Mouse (Mus musculus): ENCODE data around the gene Ccdc157. TPM values are rescaled to one million over a fixed set of nuclear protein-coding genes. Genes with fewer than 3 reads are reported as not detected.

Ccdc157 gene
- polyA plus RNA-seq, 1 experiment from 2014 or later = 5.7 TPM

- peaks cover 11% of the 10 kb centered on the region; the same call in 1 of the 2 replicates for H3K4me1 ChIP-seq (ENCODE audit: control insufficient read depth, insufficient read depth, low read length)
- H3K27ac ChIP-seq (ENCODE audit: low read length) = no peak overlapping the region
- no peak overlapping the region for H3K4me3 ChIP-seq (ENCODE audit: low read depth, low read length)
- 76% methylated on average over 7 of the region's 7 CpGs for WGBS
- no peak overlapping the region for H3K9ac ChIP-seq (replicated peaks; ENCODE audit: low read depth, low read length)
- H3K27me3 ChIP-seq (ENCODE audit: control insufficient read depth, insufficient read depth, low read length) = no peaks in the 10 kb centered on the region
- H3K9me3 ChIP-seq (ENCODE audit: control insufficient read depth, low read depth, low read length) = no peaks in the 10 kb centered on the region
- no peaks in the 10 kb centered on the region for H3K36me3 ChIP-seq (ENCODE audit: control insufficient read depth, insufficient read depth, low read length)
- H3K4me2 ChIP-seq (replicated peaks; ENCODE audit: low read depth, low read length) = no peak overlapping the region
- ATAC-seq (ENCODE audit: insufficient number of reproducible peaks, insufficient read depth, low FRiP score, low read depth) = no peak
These were observed 61.3 kb downstream of the Ccdc157 start for GRCm38 (mm10) chr11:4098816-4099215.

GRCm38 (mm10) chr11:4098120-4098519 is 62.0 kb downstream of the Ccdc157 start:
- H3K27me3 ChIP-seq (ENCODE audit: control insufficient read depth, insufficient read depth, low read length) = no peaks in the 10 kb centered on the region
- H3K4me3 ChIP-seq (ENCODE audit: low read depth, low read length) = no peak overlapping the region
- no peaks in the 10 kb centered on the region for H3K9me3 ChIP-seq (ENCODE audit: control insufficient read depth, low read depth, low read length)
- H3K4me1 ChIP-seq (ENCODE audit: control insufficient read depth, insufficient read depth, low read length) = peaks cover 11% of the 10 kb centered on the region; the same call in 1 of the 2 replicates
- no peak overlapping the region for H3K4me2 ChIP-seq (replicated peaks; ENCODE audit: low read depth, low read length)
- no peak overlapping the region for H3K27ac ChIP-seq (ENCODE audit: low read length)
- ATAC-seq (ENCODE audit: insufficient number of reproducible peaks, insufficient read depth, low FRiP score, low read depth) = no peak
- WGBS = 65% methylated on average over 8 of the region's 8 CpGs
- H3K36me3 ChIP-seq (ENCODE audit: control insufficient read depth, insufficient read depth, low read length) = no peaks in the 10 kb centered on the region
- H3K9ac ChIP-seq (replicated peaks; ENCODE audit: low read depth, low read length) = no peak overlapping the region

- peak overlapping the region; percentile 89 for H3K27ac ChIP-seq (ENCODE audit: low read length)
- H3K9ac ChIP-seq (replicated peaks; ENCODE audit: low read depth, low read length) = peak overlapping the region; percentile 67
- no peaks in the 10 kb centered on the region for H3K9me3 ChIP-seq (ENCODE audit: control insufficient read depth, low read depth, low read length)
- H3K4me2 ChIP-seq (replicated peaks; ENCODE audit: low read depth, low read length) = peak overlapping the region; percentile 80
- peak overlapping the region; percentile 50 for H3K4me3 ChIP-seq (ENCODE audit: low read depth, low read length)
- H3K27me3 ChIP-seq (ENCODE audit: control insufficient read depth, insufficient read depth, low read length) = no peaks in the 10 kb centered on the region
- H3K4me1 ChIP-seq (ENCODE audit: control insufficient read depth, insufficient read depth, low read length) = peaks cover 11% of the 10 kb centered on the region; the same call in 1 of the 2 replicates
- no peak for ATAC-seq (ENCODE audit: insufficient number of reproducible peaks, insufficient read depth, low FRiP score, low read depth)
- 32% methylated on average over 10 of the region's 10 CpGs for WGBS
- H3K36me3 ChIP-seq (ENCODE audit: control insufficient read depth, insufficient read depth, low read length) = no peaks in the 10 kb centered on the region
These were observed 62.9 kb downstream of the Ccdc157 start for GRCm38 (mm10) chr11:4097091-4097621.

GRCm38 (mm10) chr11:4096054-4096984 is 63.8 kb downstream of the Ccdc157 start:
- ATAC-seq (ENCODE audit: insufficient number of reproducible peaks, insufficient read depth, low FRiP score, low read depth) = peak; percentile 92
- Histone ChIP-seq H3K36me3 (ENCODE audit: control insufficient read depth, insufficient read depth, low read length) (no peaks in the 10 kb centered on the region; the same call in 1 of the 2 replicates), H3K9ac (replicated peaks; ENCODE audit: low read depth, low read length) (peak overlapping the region; percentile 67), H3K27me3 (ENCODE audit: control insufficient read depth, insufficient read depth, low read length) (no peaks in the 10 kb centered on the region), H3K27ac (ENCODE audit: low read length) (peak overlapping the region; percentile 89), H3K4me2 (replicated peaks; ENCODE audit: low read depth, low read length) (peak overlapping the region; percentile 80), H3K4me1 (ENCODE audit: control insufficient read depth, insufficient read depth, low read length) (peaks cover 11% of the 10 kb centered on the region; the same call in 1 of the 2 replicates), H3K4me3 (ENCODE audit: low read depth, low read length) (peak overlapping the region; percentile 50), H3K9me3 (ENCODE audit: control insufficient read depth, low read depth, low read length) (no peaks in the 10 kb centered on the region)
- 4% methylated on average over 45 of the region's 45 CpGs for WGBS

DNA sequence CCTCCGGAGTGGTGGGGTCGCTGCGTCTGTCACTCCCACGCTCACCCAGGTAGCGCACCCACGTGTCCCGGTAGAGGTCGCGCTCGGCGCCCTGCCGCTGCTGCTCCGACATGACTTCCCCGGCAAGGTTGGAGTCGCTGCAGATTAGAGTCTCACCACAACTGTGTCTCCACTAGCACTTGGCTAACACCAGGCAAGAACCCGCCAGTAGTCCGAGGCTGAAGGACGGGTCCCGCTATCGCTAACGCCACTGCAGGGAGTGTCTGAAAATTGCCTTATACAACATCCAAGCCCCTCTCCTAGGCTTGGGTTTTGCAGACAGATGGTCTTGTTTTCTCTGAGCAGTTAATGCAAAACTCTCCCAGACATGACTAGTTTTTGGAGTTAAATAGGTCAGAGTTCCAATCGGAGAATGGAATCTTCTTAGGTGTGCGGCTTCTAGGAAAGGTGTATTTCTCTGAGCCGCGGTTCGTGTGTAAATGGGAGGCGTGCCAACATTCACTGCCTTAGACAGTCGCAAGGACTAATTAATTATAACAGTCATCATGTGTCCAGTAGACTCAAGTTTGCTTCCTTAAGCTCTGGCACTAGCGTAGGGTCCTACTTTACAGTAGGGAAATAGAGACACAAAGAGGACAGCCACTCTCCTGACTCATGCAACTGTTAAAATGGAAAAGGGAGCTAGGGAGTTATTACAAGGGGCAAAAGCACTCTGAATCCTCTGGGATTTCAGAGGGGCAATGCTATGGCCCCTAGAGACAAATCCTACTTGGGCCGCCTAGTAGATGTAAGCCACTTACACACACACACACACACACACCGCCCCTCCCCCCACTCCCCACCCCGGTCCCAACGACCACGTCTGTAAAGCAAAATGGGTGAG is 64.7 kb downstream of the Ccdc157 start, which contains the start of gene Mtfp1:
Gene Mtfp1 (minus strand): TSS at position 275 of the 883 bp plus-strand sequence.
- Histone ChIP-seq H3K9me3 (ENCODE audit: control insufficient read depth, low read depth, low read length) (no peaks in the 10 kb centered on the region), H3K4me3 (ENCODE audit: low read depth, low read length) (peak within 1 kb of the TSS; percentile 57), H3K27me3 (ENCODE audit: control insufficient read depth, insufficient read depth, low read length) (no peaks in the 10 kb centered on the region), H3K4me1 (ENCODE audit: control insufficient read depth, insufficient read depth, low read length) (peaks cover 11% of the 10 kb centered on the region; the same call in 1 of the 2 replicates), H3K36me3 (ENCODE audit: control insufficient read depth, insufficient read depth, low read length) (peaks cover 4% of the 10 kb centered on the region; the same call in 1 of the 2 replicates), H3K9ac (replicated peaks; ENCODE audit: low read depth, low read length) (peak within 1 kb of the TSS; percentile 36), H3K27ac (ENCODE audit: low read length) (peak within 1 kb of the TSS; percentile 77), H3K4me2 (replicated peaks; ENCODE audit: low read depth, low read length) (peak within 1 kb of the TSS; percentile 80)
- ATAC-seq (ENCODE audit: insufficient number of reproducible peaks, insufficient read depth, low FRiP score, low read depth) = no peak
- 5% methylated on average over 34 of the region's 34 CpGs for WGBS

DNA sequence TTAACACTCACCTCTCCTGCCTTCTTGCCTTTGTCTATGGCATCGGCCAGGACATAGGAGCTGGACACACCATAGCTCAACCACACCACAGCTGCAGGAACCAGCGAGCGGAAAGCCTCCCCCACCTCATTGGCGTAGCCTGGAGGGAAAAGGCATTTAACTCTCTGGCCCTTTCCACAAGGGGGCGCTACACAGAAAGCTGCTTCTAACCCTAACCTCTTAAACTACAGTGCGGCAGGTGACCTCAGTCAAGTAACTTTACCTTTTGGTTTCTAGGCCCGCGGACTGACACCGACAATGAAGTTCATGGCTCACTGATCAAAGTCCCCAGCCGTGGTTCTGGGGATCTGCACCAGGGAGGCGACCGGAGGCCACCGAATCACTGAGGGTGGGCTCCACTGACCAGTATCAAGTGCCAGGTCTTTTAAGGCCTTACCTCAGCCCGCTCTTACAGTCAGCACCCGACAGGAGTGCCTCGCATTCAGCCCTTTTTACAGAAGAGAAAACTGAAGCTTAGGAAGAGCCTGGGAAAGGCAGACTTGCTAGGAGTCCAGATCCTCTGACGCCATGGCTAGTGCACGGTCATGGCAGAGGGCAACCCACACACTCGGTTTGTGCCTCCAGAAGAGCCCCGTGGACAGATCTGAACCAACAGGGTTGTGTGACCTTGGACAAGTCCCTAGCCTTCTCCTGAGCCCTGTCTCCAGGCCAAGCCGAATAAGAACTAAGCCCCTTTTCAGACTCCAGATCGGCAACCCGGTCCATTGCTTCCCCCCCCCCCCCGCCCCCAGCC is 65.5 kb downstream of the Ccdc157 start:
- H3K27me3 ChIP-seq (ENCODE audit: control insufficient read depth, insufficient read depth, low read length) = no peaks in the 10 kb centered on the region
- WGBS = 7% methylated on average over 23 of the region's 24 CpGs
- H3K4me2 ChIP-seq (replicated peaks; ENCODE audit: low read depth, low read length) = peak overlapping the region; percentile 80
- peaks cover 11% of the 10 kb centered on the region; the same call in 1 of the 2 replicates for H3K4me1 ChIP-seq (ENCODE audit: control insufficient read depth, insufficient read depth, low read length)
- 0 out of 2 replicates have a peak, but pooled peaks have one; percentile 10 for ATAC-seq (ENCODE audit: insufficient number of reproducible peaks, insufficient read depth, low FRiP score, low read depth)
- H3K9me3 ChIP-seq (ENCODE audit: control insufficient read depth, low read depth, low read length) = no peaks in the 10 kb centered on the region
- peak overlapping the region; percentile 77; the same call in 1 of the 2 replicates for H3K27ac ChIP-seq (ENCODE audit: low read length)
- H3K4me3 ChIP-seq (ENCODE audit: low read depth, low read length) = peak overlapping the region; percentile 57
- H3K9ac ChIP-seq (replicated peaks; ENCODE audit: low read depth, low read length) = peak overlapping the region; percentile 36
- peaks cover 4% of the 10 kb centered on the region; the same call in 1 of the 2 replicates for H3K36me3 ChIP-seq (ENCODE audit: control insufficient read depth, insufficient read depth, low read length)

DNA sequence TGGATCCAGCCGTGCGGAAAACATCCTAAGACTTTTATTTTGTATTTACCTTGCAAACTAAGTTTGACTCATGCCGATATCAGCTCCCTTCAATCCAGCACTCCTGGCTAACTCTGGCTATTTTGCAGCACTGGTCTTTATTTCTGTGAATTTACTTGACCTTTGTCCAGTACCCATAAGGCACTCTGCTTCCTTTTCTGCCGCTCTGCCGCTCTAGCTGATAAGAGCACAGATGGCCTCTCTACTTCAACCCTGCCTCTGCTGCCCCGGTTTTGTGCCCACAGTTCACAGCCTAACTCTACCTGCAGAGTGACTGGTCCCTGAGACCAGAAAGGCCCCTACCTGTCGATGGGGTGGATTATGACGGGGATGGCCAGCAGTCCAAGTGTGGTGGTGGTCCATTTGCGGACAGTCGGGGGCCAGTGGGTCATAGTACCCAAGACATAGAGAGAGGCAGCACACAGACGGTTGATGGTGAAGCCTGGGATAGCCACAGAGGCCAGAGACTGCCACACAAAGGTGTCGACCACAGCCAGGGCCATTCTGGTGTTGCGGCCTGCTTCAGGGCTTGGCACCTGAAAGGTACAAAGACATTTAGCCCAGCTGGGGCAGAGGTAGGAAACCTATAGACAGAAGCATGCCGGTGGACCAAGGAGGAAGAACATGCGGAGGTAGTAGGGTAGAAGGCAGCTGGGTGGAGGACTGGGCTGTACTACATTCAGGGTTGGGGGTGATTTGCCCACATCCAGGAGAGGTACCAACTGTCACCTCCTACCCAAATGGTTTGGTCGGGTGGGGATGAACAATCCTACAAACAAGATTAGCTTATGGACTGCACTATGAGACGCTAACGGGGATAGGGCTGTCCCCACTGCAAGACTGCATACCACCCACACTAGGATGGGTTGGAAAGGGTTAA is 66.4 kb downstream of the Ccdc157 start:
- WGBS = 72% methylated on average over 18 of the region's 18 CpGs
- H3K27ac ChIP-seq (ENCODE audit: low read length) = peak overlapping the region; percentile 68

More for the DNA sequence above, 66.4 kb downstream of the Ccdc157 start:
- Histone ChIP-seq H3K4me2 (replicated peaks; ENCODE audit: low read depth, low read length) (peak overlapping the region; percentile 80; the same call in 1 of the 2 replicates), H3K4me1 (ENCODE audit: control insufficient read depth, insufficient read depth, low read length) (peaks cover 11% of the 10 kb centered on the region; the same call in 1 of the 2 replicates), H3K9me3 (ENCODE audit: control insufficient read depth, low read depth, low read length) (no peaks in the 10 kb centered on the region), H3K4me3 (ENCODE audit: low read depth, low read length) (peak overlapping the region; percentile 57; the same call in 1 of the 2 replicates), H3K27me3 (ENCODE audit: control insufficient read depth, insufficient read depth, low read length) (no peaks in the 10 kb centered on the region), H3K9ac (replicated peaks; ENCODE audit: low read depth, low read length) (no peak overlapping the region), H3K36me3 (ENCODE audit: control insufficient read depth, insufficient read depth, low read length) (peaks cover 4% of the 10 kb centered on the region; the same call in 1 of the 2 replicates)
- ATAC-seq (ENCODE audit: insufficient number of reproducible peaks, insufficient read depth, low FRiP score, low read depth) = 0 out of 2 replicates have a peak, but pooled peaks have one; percentile 0

Data from stomach, embryonic 14.5 days (tissue).